Mouse (Mus musculus) embryonic fibroblast, embryonic 13.5 days (primary cell): ENCODE data around the gene Mpp3.

Experiments
- CTCF ChIP-seq: IDR thresholded peaks from 2 replicates; pipeline ENCODE4 v1.5.1; 2011; ENCODE audit warnings: mild to moderate bottlenecking, control low read depth, low read length, moderate library complexity, borderline replicate concordance; ENCODE audit not compliant: insufficient read depth
- POLR2A ChIP-seq: IDR thresholded peaks from 2 replicates; pipeline ENCODE4 v1.6.1; 2011; ENCODE audit warnings: low read depth, mild to moderate bottlenecking, control low read depth, low read length, moderate library complexity

DNA sequence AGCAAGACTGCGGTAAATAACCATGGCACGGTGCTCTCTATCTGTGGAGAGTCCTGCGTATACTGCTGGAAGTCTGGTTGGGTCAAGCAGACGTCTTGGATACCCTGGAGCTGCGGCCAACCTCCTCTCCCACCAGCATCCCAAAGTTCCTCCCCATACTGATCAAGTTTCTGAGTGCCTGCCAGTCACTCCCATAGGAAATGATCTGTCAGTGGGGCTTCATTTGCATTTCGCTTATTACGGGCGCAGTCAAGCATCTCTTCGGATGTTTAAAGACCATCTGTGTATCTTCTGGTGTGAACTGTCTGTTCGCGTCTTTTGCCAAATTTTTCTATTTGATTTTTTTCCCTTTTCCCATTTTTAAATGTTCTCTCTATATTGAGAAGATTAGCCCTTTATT, 41.4 kb upstream of the Mpp3 start:
- TF ChIP-seq CTCF (no peak), POLR2A (no peak)
